Mouse (Mus musculus): ENCODE results near the gene Muc3.

The Muc3 gene

DNA sequence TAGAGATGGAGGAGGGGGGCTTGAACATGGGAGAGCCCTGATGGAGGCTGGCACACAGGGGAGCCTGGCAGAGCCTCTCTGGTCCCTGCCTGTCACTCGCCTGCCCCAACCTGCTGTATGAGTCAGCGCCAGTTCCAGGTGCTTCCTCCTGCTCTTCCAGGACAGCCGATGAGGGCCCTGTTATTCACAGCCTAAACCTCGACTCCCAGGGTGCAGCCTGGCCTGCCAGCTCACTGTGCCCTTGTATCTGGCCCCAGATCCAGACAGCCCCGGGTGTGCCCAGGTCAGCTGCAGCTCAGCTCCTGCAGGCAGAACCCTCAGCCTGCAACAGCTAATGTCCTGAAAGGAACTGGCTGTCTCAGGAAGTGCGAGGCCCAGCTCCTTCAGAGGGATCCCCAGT lies 57.6 kb downstream of the Muc3 start:
- no peak for DNase-seq

DNA sequence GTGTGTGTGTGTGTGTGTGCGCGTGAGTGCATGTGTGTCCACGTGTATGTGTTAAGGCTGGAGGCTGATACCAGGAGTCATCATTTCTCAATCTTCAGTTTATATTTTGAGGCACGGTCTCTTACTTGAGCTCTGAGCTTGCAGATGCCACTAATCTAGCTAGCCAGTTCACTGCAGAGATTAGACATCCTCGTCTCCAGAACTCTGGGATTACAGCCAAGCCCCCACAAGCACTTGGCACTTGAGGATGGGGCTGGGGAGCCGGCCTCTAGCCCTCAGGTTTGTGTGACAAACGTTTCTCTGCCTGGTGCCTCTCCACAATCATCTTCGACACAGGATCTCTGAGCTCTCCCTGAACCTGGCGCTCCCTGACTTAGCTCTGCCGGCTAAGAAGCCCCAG lies 58.3 kb downstream of the Muc3 start:
- DNase-seq: no peak

DNA sequence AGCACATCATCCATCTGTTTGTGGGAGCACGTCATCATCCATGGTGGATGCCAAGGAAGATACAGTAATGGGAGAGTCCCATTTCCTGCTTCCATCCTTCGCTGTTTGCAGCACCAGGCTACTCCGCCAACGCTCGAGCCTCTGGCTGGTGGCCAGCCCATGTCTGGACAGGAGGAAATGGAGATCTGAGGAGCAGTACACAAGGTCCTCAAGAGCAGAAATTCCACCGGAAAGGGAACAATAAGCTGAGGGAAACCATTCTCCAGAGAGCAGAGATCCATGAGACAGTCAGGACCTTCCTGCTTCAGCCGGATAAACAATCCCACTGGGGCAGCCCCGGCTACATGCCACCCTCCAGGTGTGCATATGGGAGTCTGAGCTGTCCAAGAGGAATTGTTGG lies 61.7 kb downstream of the Muc3 start:
- DNase-seq: no peak

DNA sequence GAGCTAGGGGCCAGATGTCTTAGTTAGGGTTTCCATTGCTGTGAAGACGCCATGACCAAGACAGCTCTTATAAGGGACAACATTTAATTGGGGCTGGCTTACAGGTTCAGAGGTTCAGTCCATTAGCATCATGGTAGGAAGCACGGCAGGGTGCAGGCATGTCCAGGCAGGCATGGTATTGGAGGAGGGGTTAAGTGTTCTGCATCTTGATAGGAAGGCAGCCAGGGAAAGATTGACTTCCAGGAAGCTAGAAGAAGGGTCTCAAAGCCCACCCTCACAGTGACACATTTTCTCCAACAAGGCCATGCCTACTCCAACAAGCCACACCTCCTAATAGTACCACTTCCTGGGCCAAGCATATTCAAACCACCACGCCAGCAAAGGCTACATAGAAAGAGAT lies 63.4 kb downstream of the Muc3 start:
- DNase-seq: no peak

DNA sequence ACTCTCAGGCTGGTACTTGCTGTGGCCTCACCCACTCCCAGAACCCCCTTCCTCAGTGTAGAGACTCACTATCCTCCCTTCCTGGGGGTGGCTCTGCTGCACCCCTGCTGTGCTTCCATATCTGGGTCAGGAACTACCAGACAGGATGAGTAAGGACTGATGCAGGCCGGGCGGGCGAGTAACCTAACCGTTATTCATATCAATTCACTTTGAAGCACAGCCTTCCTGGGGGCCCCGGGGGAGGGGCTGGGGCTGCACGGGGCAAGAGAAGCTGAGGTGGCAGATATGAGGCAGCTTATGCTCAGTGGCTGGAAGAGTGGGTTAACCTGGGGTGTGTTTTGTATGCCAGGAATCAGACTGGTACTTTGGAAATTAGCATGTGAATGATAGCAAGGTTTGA lies 64.1 kb downstream of the Muc3 start:
- peak; percentile 86 for DNase-seq

All from liver (tissue).